Mouse (Mus musculus) heart, embryonic 15.5 days (tissue): ENCODE data around the gene Chmp3. TPM values are rescaled to one million over a fixed set of nuclear protein-coding genes. Genes with fewer than 3 reads are reported as not detected.

ENCODE experiments used
- ATAC-seq: fragments of 200-750 bp; cut with Nextera tagmentation; replicated peaks from 2 replicates; pipeline ENCODE4 v1.8.0; 2017; ENCODE audit warnings: low read depth, moderate TSS enrichment; ENCODE audit not compliant: insufficient number of reproducible peaks, insufficient read depth, low FRiP score
- H3K27ac ChIP-seq: fragments of 300-500 bp; sonication (generic); 2 replicates; pipeline ENCODE4 v1.5.1; 2015; ENCODE audit warnings: mild to moderate bottlenecking, inconsistent platforms
- H3K27me3 ChIP-seq: fragments of 300-500 bp; sonication (generic); 2 replicates; pipeline ENCODE4 v1.6.1; 2015; ENCODE audit warnings: inconsistent platforms
- H3K36me3 ChIP-seq: fragments of 300-500 bp; sonication (generic); 2 replicates; pipeline ENCODE4 v1.6.1; 2015; ENCODE audit warnings: mild to moderate bottlenecking, inconsistent platforms
- H3K4me1 ChIP-seq: fragments of 300-500 bp; sonication (generic); replicated peaks from 2 replicates; pipeline ENCODE4 v1.6.1; 2015; ENCODE audit warnings: inconsistent platforms
- H3K4me2 ChIP-seq: fragments of 300-500 bp; sonication (generic); 2 replicates; pipeline ENCODE4 v1.6.1; 2015; ENCODE audit warnings: inconsistent platforms, mild to moderate bottlenecking, moderate library complexity
- H3K4me3 ChIP-seq: fragments of 300-500 bp; sonication (generic); 2 replicates; pipeline ENCODE4 v1.5.1; 2015; ENCODE audit warnings: mild to moderate bottlenecking, inconsistent platforms
- H3K9ac ChIP-seq: fragments of 300-500 bp; sonication (generic); 2 replicates; pipeline ENCODE4 v1.6.1; 2015; ENCODE audit warnings: mild to moderate bottlenecking, inconsistent platforms
- H3K9me3 ChIP-seq: fragments of 300-500 bp; sonication (generic); replicated peaks from 2 replicates; pipeline ENCODE4 v1.6.1; 2016; ENCODE audit warnings: inconsistent platforms
- WGBS: fragments of 180-500 bp; shearing (Covaris S2); methylation state at CpG from one replicate; pipeline ENCODE4 v1.1.7; 2015; ENCODE audit warnings: mixed read lengths; 5-methylcytosine and 5-hydroxymethylcytosine counted together
- polyA plus RNA-seq: library from polyadenylated mRNA; unstranded; fragments of >200 nt; fragmentation: Nextera tagmentation; extraction: Ambion mirVana; gene quantifications from 2 replicates; pipeline ENCODE4 v1.2.1, GENCODE M21; 2015

The Chmp3 gene
- 62.6 and 63.0 TPM in 2 replicates for polyA plus RNA-seq

DNA sequence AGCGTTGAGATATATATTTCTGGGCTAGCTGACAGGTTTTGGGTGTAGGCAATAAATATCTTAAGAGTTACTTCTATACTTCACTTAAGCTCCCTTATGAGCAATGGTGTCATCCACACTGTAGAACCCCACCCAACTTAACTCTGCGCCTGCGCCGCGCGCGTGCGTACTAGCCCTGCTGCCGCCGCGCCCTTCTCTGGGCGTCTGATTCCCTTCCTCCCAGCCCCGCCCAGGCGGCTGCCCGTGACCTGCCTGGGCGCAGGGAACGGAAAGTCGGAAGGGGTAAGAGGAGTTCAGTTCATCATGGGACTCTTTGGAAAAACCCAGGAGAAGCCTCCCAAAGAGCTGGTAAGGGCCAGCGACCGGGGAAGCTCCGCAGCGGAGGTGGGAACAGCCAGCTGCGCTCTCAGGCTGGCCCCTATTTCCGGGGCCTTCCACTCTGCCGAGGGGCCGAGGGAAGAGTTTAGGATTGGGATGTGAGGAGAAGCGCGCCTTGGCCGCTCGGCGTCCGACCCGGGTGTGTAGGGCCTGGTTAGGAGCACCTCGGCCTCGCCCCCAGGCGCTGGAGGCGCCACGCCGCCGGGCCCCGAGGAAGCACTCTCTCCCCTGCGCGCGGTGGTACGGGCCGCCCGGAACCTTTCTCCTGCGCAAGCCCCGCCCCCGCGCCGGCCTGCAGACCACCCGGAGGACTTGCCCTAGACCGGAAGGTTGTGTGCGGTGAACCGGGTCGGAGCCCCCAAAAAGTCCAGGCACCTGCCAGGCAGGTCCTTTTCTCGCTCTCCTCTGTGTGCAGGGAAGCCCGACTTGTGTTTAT lies at the start of gene Chmp3:
Chmp3 (plus strand) TSS at position 112 of the 814 bp plus-strand sequence.
- H3K9ac ChIP-seq = peak within 1 kb of the TSS; percentile 95
- peak; percentile 98 for ATAC-seq
- H3K4me2 ChIP-seq = peak within 1 kb of the TSS; percentile 64
- H3K4me1 ChIP-seq = peaks cover 3% of the 10 kb centered on the region
- H3K9me3 ChIP-seq = no peaks in the 10 kb centered on the region
- H3K27me3 ChIP-seq = no peaks in the 10 kb centered on the region
- peak within 1 kb of the TSS; percentile 85 for H3K4me3 ChIP-seq
- no peaks in the 10 kb centered on the region for H3K36me3 ChIP-seq
- WGBS = under 1% methylated on average over 59 of the region's 59 CpGs
- H3K27ac ChIP-seq = peak within 1 kb of the TSS; percentile 100

GRCm38 (mm10) chr6:71494341-71495020 lies 49.1 kb upstream of the Chmp3 start:
- H3K4me3 ChIP-seq = peak overlapping the region; percentile 99
- peak; percentile 57 for ATAC-seq
- no peaks in the 10 kb centered on the region for H3K27me3 ChIP-seq
- no peaks in the 10 kb centered on the region for H3K9me3 ChIP-seq
- peak overlapping the region; percentile 100 for H3K9ac ChIP-seq
- H3K4me2 ChIP-seq = peak overlapping the region; percentile 87
- H3K36me3 ChIP-seq = peaks cover 13% of the 10 kb centered on the region; the same call in 1 of the 2 replicates
- H3K4me1 ChIP-seq = peaks cover 14% of the 10 kb centered on the region
- peak overlapping the region; percentile 99 for H3K27ac ChIP-seq
- under 1% methylated on average over 46 of the region's 46 CpGs for WGBS

DNA sequence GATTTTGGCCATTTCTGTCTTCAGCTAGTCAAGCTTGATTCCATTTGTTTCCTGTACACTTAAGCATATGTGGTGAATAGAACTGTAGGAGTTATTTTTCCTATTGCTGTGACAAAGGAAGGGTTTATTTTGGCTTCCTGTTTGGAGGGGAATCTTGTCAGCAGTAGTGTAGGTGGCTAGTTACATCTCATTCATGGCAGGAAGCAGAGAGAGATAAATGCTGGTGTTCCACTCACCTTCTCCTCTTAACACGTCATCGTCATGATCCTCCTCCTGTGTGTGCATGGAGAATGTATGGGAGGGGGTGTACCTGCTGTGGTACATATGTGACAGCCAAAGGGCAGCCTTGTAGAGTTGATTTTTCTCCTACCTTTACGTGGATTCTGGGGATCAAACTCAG lies 43.0 kb upstream of the Chmp3 start:
- Histone ChIP-seq H3K4me2 (no peak overlapping the region), H3K9ac (no peak overlapping the region), H3K36me3 (peaks cover 19% of the 10 kb centered on the region), H3K4me1 (peaks cover 9% of the 10 kb centered on the region), H3K27me3 (no peaks in the 10 kb centered on the region), H3K9me3 (no peaks in the 10 kb centered on the region), H3K27ac (no peak overlapping the region), H3K4me3 (no peak overlapping the region)
- no peak for ATAC-seq
- 65% methylated on average over 3 of the region's 3 CpGs for WGBS

GRCm38 (mm10) chr6:71503001-71503400 lies 40.6 kb upstream of the Chmp3 start:
- peaks cover 23% of the 10 kb centered on the region for H3K36me3 ChIP-seq
- no peak overlapping the region for H3K27ac ChIP-seq
- no peak overlapping the region for H3K4me3 ChIP-seq
- no peak overlapping the region for H3K9ac ChIP-seq
- ATAC-seq = no peak
- H3K4me2 ChIP-seq = no peak overlapping the region
- no peaks in the 10 kb centered on the region for H3K9me3 ChIP-seq
- no peaks in the 10 kb centered on the region for H3K4me1 ChIP-seq
- H3K27me3 ChIP-seq = no peaks in the 10 kb centered on the region
- 65% methylated on average over 4 of the region's 4 CpGs for WGBS

GRCm38 (mm10) chr6:71503670-71504069 lies 39.9 kb upstream of the Chmp3 start:
- H3K27ac ChIP-seq = no peak overlapping the region
- no peaks in the 10 kb centered on the region for H3K27me3 ChIP-seq
- H3K4me2 ChIP-seq = no peak overlapping the region
- no peak overlapping the region for H3K4me3 ChIP-seq
- H3K4me1 ChIP-seq = no peaks in the 10 kb centered on the region
- ATAC-seq = no peak
- H3K9ac ChIP-seq = no peak overlapping the region
- H3K9me3 ChIP-seq = no peaks in the 10 kb centered on the region
- H3K36me3 ChIP-seq = peaks cover 21% of the 10 kb centered on the region

GRCm38 (mm10) chr6:71504091-71504490 lies 39.5 kb upstream of the Chmp3 start:
- Histone ChIP-seq H3K27ac (no peak overlapping the region), H3K9ac (no peak overlapping the region), H3K4me1 (no peaks in the 10 kb centered on the region), H3K36me3 (peaks cover 25% of the 10 kb centered on the region), H3K27me3 (no peaks in the 10 kb centered on the region), H3K4me2 (no peak overlapping the region), H3K9me3 (no peaks in the 10 kb centered on the region), H3K4me3 (no peak overlapping the region)
- 78% methylated on average over 4 of the region's 4 CpGs for WGBS
- ATAC-seq = no peak

DNA sequence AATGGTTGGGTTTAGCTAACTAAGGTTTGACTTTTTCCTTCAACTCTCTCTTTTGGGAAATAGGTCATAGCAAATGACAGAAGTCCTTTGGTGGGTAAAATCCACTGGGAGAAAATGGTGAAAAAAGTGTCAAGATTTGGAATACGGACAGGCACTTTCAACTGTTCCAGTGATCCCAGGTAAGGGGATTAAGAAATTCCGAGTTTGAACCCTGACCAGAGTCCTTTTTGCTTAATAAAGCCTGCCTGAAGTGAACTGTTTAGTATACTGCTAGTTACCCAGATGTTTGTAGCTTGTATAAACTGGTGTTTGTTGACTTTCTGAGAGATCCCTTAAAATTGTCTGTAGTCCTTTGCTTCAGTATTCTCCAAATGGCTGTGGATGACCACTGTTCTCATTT lies 37.9 kb upstream of the Chmp3 start:
- Histone ChIP-seq H3K4me3 (no peak overlapping the region), H3K4me1 (no peaks in the 10 kb centered on the region), H3K4me2 (no peak overlapping the region), H3K27ac (no peak overlapping the region), H3K9me3 (no peaks in the 10 kb centered on the region), H3K9ac (no peak overlapping the region), H3K36me3 (peaks cover 32% of the 10 kb centered on the region), H3K27me3 (no peaks in the 10 kb centered on the region)
- 93% methylated on average over 2 of the region's 2 CpGs for WGBS
- no peak for ATAC-seq

DNA sequence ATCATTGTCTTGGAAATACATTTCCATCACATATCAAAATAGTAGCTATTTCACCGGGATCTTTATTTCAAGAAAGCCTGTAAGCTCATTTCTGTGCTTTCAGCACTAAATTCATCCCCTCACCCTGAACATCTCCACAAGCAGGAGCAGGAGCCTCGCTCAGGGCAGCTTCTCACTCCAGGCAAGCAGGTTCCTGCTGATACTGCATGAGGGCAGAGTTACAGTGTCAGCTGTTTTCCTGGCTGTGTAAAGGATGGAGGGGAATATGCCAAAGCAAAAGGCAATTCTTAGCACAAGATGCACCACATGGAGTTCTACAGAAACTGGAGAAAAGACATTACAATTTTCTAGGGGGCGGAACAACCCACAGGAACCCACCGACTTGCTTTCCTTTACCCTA lies 24.1 kb upstream of the Chmp3 start:
- Histone ChIP-seq H3K27ac (no peak overlapping the region), H3K9me3 (no peaks in the 10 kb centered on the region), H3K4me1 (no peaks in the 10 kb centered on the region), H3K4me2 (no peak overlapping the region), H3K27me3 (no peaks in the 10 kb centered on the region), H3K36me3 (no peaks in the 10 kb centered on the region), H3K4me3 (no peak overlapping the region), H3K9ac (no peak overlapping the region)
- 90% methylated on average over 4 of the region's 4 CpGs for WGBS
- no peak for ATAC-seq

GRCm38 (mm10) chr6:71525556-71525955 lies 18.0 kb upstream of the Chmp3 start:
- H3K36me3 ChIP-seq = no peaks in the 10 kb centered on the region
- no peaks in the 10 kb centered on the region for H3K27me3 ChIP-seq
- no peak for ATAC-seq
- H3K4me3 ChIP-seq = no peak overlapping the region
- H3K27ac ChIP-seq = no peak overlapping the region
- no peak overlapping the region for H3K9ac ChIP-seq
- WGBS = 49% methylated on average over 3 of the region's 3 CpGs
- H3K4me1 ChIP-seq = no peaks in the 10 kb centered on the region
- H3K4me2 ChIP-seq = no peak overlapping the region
- H3K9me3 ChIP-seq = no peaks in the 10 kb centered on the region

- ATAC-seq = no peak
- no peaks in the 10 kb centered on the region for H3K9me3 ChIP-seq
- H3K27ac ChIP-seq = no peak overlapping the region
- H3K9ac ChIP-seq = no peak overlapping the region
- H3K4me1 ChIP-seq = no peaks in the 10 kb centered on the region
- WGBS = 85% methylated on average over 10 of the region's 10 CpGs
- no peak overlapping the region for H3K4me3 ChIP-seq
- no peak overlapping the region for H3K4me2 ChIP-seq
- no peaks in the 10 kb centered on the region for H3K36me3 ChIP-seq
- H3K27me3 ChIP-seq = no peaks in the 10 kb centered on the region
These were observed 16.5 kb upstream of the Chmp3 start for GRCm38 (mm10) chr6:71527056-71527455.

DNA sequence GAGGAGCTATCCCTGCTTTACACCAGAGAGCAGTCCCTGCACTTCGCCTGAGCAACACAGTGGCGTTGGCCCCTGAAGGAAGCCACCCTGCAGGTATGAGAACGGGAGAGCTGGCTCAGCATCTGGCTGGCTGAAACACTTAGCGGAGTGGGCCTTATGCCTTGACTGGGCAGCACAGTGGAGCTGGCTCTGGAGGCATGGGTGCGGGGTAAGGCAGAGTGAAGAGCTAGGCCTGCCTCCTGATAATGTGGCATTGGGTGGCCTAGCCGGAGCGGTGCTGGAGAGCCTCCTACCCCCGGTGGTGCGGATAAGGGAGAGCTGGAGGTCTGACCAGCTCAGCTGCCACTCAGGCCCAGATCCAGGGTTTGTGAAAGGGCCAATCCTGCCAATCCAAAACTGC lies 15.8 kb upstream of the Chmp3 start:
- H3K9me3 ChIP-seq = no peaks in the 10 kb centered on the region
- no peaks in the 10 kb centered on the region for H3K4me1 ChIP-seq
- H3K27me3 ChIP-seq = no peaks in the 10 kb centered on the region
- no peak overlapping the region for H3K9ac ChIP-seq
- ATAC-seq = no peak
- H3K27ac ChIP-seq = no peak overlapping the region
- no peaks in the 10 kb centered on the region for H3K36me3 ChIP-seq
- no peak overlapping the region for H3K4me3 ChIP-seq
- 71% methylated on average over 9 of the region's 9 CpGs for WGBS
- no peak overlapping the region for H3K4me2 ChIP-seq
